In genomic region chr7:98671416-98671815, GRCm38 (mm10) we compare ENCODE assay signal across 11 mouse cellular contexts. TPM values are rescaled to one million over a fixed set of nuclear protein-coding genes. Genes with fewer than 3 reads are reported as not detected.
DNase-seq lines count a peak whose midpoint lies in the region; ATAC-seq and TF ChIP-seq lines count a peak whose summit lies in the region.
"Had no signal": no experiment of that assay in that cellular context is flagged by ENCODE, and none has a peak within 500 bp of the region (broad histone marks: within the 10 kb centered on the region; RNA-seq: fewer than 3 reads in every experiment).

No protein-coding gene starts in this region.

- intact Hi-C loops in left cerebral cortex, postnatal 36 days (cut with DNase I) = no loop called here

- H3K9me3 ChIP-seq in intestine, embryonic 16.5 days (ENCODE audit: control insufficient read depth, low read length) = no peaks in the 10 kb centered on the region
- H3K9me3 ChIP-seq in intestine, embryonic 15.5 days = no peaks in the 10 kb centered on the region
- H3K9me3 ChIP-seq in heart, embryonic 16.5 days (replicated peaks; ENCODE audit: control insufficient read depth, low read length) = no peaks in the 10 kb centered on the region

- H3K9ac ChIP-seq in intestine, embryonic 16.5 days (ENCODE audit: low read depth, low read length) = no peak overlapping the region
- no peak overlapping the region for H3K9ac ChIP-seq in intestine, embryonic 15.5 days
- H3K9ac ChIP-seq in heart, embryonic 16.5 days (ENCODE audit: low read length) = no peak overlapping the region; the same call in 1 of the 2 replicates
- H3K9ac ChIP-seq: liver, embryonic 14.5 days had no signal

- H3K27me3 ChIP-seq in intestine, embryonic 16.5 days (replicated peaks; ENCODE audit: control insufficient read depth, insufficient read depth, low read length) = no peaks in the 10 kb centered on the region
- no peaks in the 10 kb centered on the region for H3K27me3 ChIP-seq in intestine, embryonic 15.5 days (replicated peaks)
- H3K27me3 ChIP-seq in heart, embryonic 16.5 days (ENCODE audit: control insufficient read depth, insufficient read depth, low read length) = no peaks in the 10 kb centered on the region
- no peaks in the 10 kb centered on the region for H3K27me3 ChIP-seq in myocyte (ENCODE audit: control insufficient read depth, insufficient read depth, insufficient read length)

- no peaks in the 10 kb centered on the region for H3K36me3 ChIP-seq in intestine, embryonic 16.5 days (ENCODE audit: control insufficient read depth, insufficient read depth, low read length)
- H3K36me3 ChIP-seq in intestine, embryonic 15.5 days = no peaks in the 10 kb centered on the region
- no peaks in the 10 kb centered on the region for H3K36me3 ChIP-seq in heart, embryonic 16.5 days (ENCODE audit: control insufficient read depth, insufficient read depth)
- H3K36me3 ChIP-seq in myocyte (ENCODE audit: control insufficient read depth, insufficient read depth) = no peaks in the 10 kb centered on the region

- DNase-seq in kidney, postnatal 25 days = peak; percentile 20 to 65
- no peak for DNase-seq in spleen, adult 12 weeks (ENCODE audit: low spot score)
- DNase-seq in left cerebral cortex, postnatal 36 days (ENCODE audit: low spot score in 2 of 2) = no peak
- DNase-seq: cerebellum, adult 11 months; right cerebral cortex, postnatal 25 days; thymus, postnatal 36 days had no signal

- peaks cover 9% of the 10 kb centered on the region for H3K4me1 ChIP-seq in intestine, embryonic 16.5 days (ENCODE audit: control insufficient read depth, insufficient read depth, low read length)
- peaks cover 8% of the 10 kb centered on the region for H3K4me1 ChIP-seq in intestine, embryonic 15.5 days (replicated peaks)
- H3K4me1 ChIP-seq in heart, embryonic 16.5 days (ENCODE audit: control insufficient read depth, insufficient read depth, low read length) = peaks cover 23% of the 10 kb centered on the region

- 0 out of 2 replicates have a peak overlapping the region, but pooled peaks have one; percentile 2 for H3K27ac ChIP-seq in intestine, embryonic 16.5 days (ENCODE audit: low read length)
- H3K27ac ChIP-seq in intestine, embryonic 15.5 days = no peak overlapping the region
- no peak overlapping the region for H3K27ac ChIP-seq in heart, embryonic 16.5 days (ENCODE audit: low read length)
- H3K27ac ChIP-seq: liver, embryonic 14.5 days had no signal

- no peak for TF ChIP-seq POLR2A in myocyte (IDR thresholded peaks at IDR 0.05; ENCODE audit: insufficient read length, low read depth)

- 0 out of 2 replicates have a peak, but pooled peaks have one; percentile 26 for ATAC-seq in intestine, embryonic 16.5 days
- ATAC-seq in intestine, embryonic 15.5 days = no peak
- ATAC-seq in heart, embryonic 16.5 days (replicated peaks; ENCODE audit: extremely low read depth, insufficient read depth, low FRiP score) = no peak

- no peak overlapping the region for H3ac ChIP-seq in myocyte (ENCODE audit: control insufficient read depth, insufficient read length)

- H3K79me2 ChIP-seq in myocyte (ENCODE audit: control insufficient read depth, insufficient read depth) = no peaks in the 10 kb centered on the region

- H3K4me2 ChIP-seq in intestine, embryonic 16.5 days (ENCODE audit: low read depth, low read length) = no peak overlapping the region
- H3K4me2 ChIP-seq in intestine, embryonic 15.5 days (replicated peaks) = no peak overlapping the region
- H3K4me2 ChIP-seq in heart, embryonic 16.5 days (ENCODE audit: low read depth, low read length) = peak overlapping the region; percentile 44; the same call in 1 of the 2 replicates
- peak overlapping the region; percentile 33 for H3K4me2 ChIP-seq in myocyte (ENCODE audit: low read depth)

- no peak overlapping the region for H3K4me3 ChIP-seq in intestine, embryonic 16.5 days (ENCODE audit: low read length)
- no peak overlapping the region for H3K4me3 ChIP-seq in intestine, embryonic 15.5 days (replicated peaks)
- no peak overlapping the region for H3K4me3 ChIP-seq in heart, embryonic 16.5 days (ENCODE audit: low read length)
- H3K4me3 ChIP-seq in myocyte = no peak overlapping the region

- WGBS in intestine, embryonic 16.5 days = 63% methylated on average over 9 of the region's 9 CpGs
- WGBS in intestine, embryonic 15.5 days = 55% methylated on average over 9 of the region's 9 CpGs
- WGBS in heart, embryonic 16.5 days = 63% methylated on average over 9 of the region's 9 CpGs

TF ChIP-seq in myocyte, 11 proteins besides CTCF, POLR2A, EP300 and RAD21:
- TF ChIP-seq TCF3 (IDR thresholded peaks at IDR 0.05; ENCODE audit: insufficient read length, low read depth) (no peak), SRF (IDR thresholded peaks at IDR 0.05; ENCODE audit: control insufficient read depth, insufficient read length, low read depth) (no peak), REST (IDR thresholded peaks at IDR 0.05; ENCODE audit: insufficient read depth, insufficient read length) (no peak), TCF12 (IDR thresholded peaks at IDR 0.05; ENCODE audit: insufficient read depth, poor library complexity, severe bottlenecking) (no peak), USF1 (IDR thresholded peaks at IDR 0.05; ENCODE audit: low read depth) (no peak), E2F4 (IDR thresholded peaks at IDR 0.05; ENCODE audit: insufficient read depth) (no peak), CEBPB (IDR thresholded peaks at IDR 0.05; ENCODE audit: insufficient read depth, poor library complexity, severe bottlenecking) (no peak), POLR2AphosphoS2 (IDR thresholded peaks at IDR 0.05; ENCODE audit: insufficient read length, low read depth) (no peak), MYOG (IDR thresholded peaks at IDR 0.05; ENCODE audit: control insufficient read depth in 1 of 3, insufficient read depth in 1 of 3, insufficient read length in 2 of 3, low read depth in 2 of 3) (no peak), MAX (IDR thresholded peaks at IDR 0.05; ENCODE audit: low read depth) (no peak), MYOD1 (IDR thresholded peaks at IDR 0.05; ENCODE audit: control insufficient read depth in 1 of 3, insufficient read length in 2 of 3, low read depth in 2 of 3) (no peak)

RNA-seq across cellular contexts. Expression of gene Emsy, which starts 14.8 kb away (rescaled TPM):
- 14.6 and 16.3 TPM in 2 replicates for polyA plus RNA-seq in intestine, embryonic 16.5 days (2015; fragmentation: Nextera tagmentation; extraction: Ambion mirVana)
- 15.7 and 19.6 TPM in 2 replicates for polyA plus RNA-seq in intestine, embryonic 15.5 days (2015; fragmentation: Nextera tagmentation; extraction: Ambion mirVana)
- 20.5 and 22.3 TPM in 2 replicates for polyA plus RNA-seq in heart, embryonic 16.5 days (2015; fragmentation: Nextera tagmentation; extraction: Ambion mirVana)
- 9.1 TPM for polyA plus RNA-seq in myocyte (2012; fragmentation: generic; extraction: Trizol)
- total RNA-seq in left cerebral cortex, postnatal 36 days (2021) = 10 to 100 TPM; 50.8 to 71.6 TPM

RNA-seq across cellular contexts. Expression of gene Thap12, which starts 31.5 kb away (rescaled TPM):
- 28.6 and 28.8 TPM in 2 replicates for polyA plus RNA-seq in intestine, embryonic 16.5 days (2015; fragmentation: Nextera tagmentation; extraction: Ambion mirVana)
- 41.8 and 43.4 TPM in 2 replicates for polyA plus RNA-seq in intestine, embryonic 15.5 days (2015; fragmentation: Nextera tagmentation; extraction: Ambion mirVana)
- polyA plus RNA-seq in heart, embryonic 16.5 days (2015; fragmentation: Nextera tagmentation; extraction: Ambion mirVana) = 36.6 and 40.6 TPM in 2 replicates
- polyA plus RNA-seq in myocyte (2012; fragmentation: generic; extraction: Trizol) = 16.4 TPM
- 10 to 100 TPM; 54.8 to 60.0 TPM for total RNA-seq in left cerebral cortex, postnatal 36 days (2021)

Comparison
In these comparisons a context has a peak if more than half of its experiments do, and no peak if none do; other contexts are left out.
1. H3K4me2 ChIP-seq: peak in heart, embryonic 16.5 days (single experiment) and myocyte (single experiment); none in intestine, embryonic 16.5 days (single experiment) and intestine, embryonic 15.5 days (single experiment).
2. DNase-seq: peak in kidney, postnatal 25 days (2 of 2); none in spleen, adult 12 weeks (single experiment) and left cerebral cortex, postnatal 36 days (0 of 2).